Mouse (Mus musculus): Measurements from ENCODE around the gene Sin3b.

DNA sequence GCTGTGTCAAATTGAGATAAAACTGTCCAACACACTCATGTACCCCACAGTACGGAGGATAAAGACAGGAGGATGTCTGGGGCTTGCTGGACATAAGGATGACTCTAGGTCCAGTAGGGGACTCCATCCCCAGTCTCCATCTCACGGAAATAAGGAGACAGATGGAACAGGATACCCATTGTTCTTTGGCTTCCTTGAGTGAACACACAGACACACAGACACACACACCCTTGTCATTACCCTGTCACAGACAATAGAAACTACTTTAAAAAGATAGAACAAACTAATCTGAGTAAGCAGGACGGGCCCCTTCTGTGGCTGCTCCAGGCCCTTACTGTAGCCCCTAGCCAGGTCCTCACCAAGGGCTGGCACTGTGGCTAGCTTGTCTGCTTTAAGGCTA is 29.2 kb downstream of the Sin3b start:
- TF ChIP-seq CTCF (conservative IDR thresholded peaks at IDR 0.05; ENCODE audit: low read length) (no peak), POU5F1 (IDR thresholded peaks at IDR 0.05; ENCODE audit: borderline replicate concordance, low read length) (no peak)
